Mouse (Mus musculus): ENCODE measurements around the gene Nms. TPM values are rescaled to one million over a fixed set of nuclear protein-coding genes. Genes with fewer than 3 reads are reported as not detected.

The Nms gene
- total and polyA plus RNA-seq, 3 experiments: not detected

DNA sequence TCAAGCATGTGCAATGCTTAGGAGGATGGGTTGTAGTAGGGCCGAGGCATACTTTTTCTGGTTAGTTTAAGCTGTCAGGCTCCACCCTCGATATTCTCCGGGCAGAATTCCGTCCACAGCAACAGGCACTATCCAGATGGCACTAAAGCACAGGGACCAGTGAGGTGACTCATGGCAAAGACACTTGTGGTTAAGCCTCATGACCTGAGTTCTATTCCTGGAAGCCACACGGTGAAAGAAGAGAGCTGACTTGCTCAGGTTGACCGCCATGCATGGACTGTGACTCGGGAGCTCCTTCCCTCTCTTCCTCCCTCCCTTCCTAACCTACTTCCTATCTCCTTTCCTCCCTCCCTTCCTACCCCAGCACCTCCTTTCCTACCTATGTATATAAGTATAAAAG lies 41.0 kb downstream of the Nms start (continued):
- TF ChIP-seq JUN (IDR thresholded peaks at IDR 0.05; ENCODE audit: insufficient read depth, low read depth, low read length) (no peak), MYC (IDR thresholded peaks at IDR 0.05; ENCODE audit: low read depth, low read length) (no peak), IRF4 (IDR thresholded peaks at IDR 0.05; ENCODE audit: low read depth, low read length) (no peak), USF1 (IDR thresholded peaks at IDR 0.05; ENCODE audit: low read depth, low read length) (no peak), GABPA (IDR thresholded peaks at IDR 0.05; ENCODE audit: insufficient replicate concordance, low read depth, low read length) (no peak), EP300 (IDR thresholded peaks at IDR 0.05; ENCODE audit: low read length) (peak; percentile 45; the same call in 1 of the 2 replicates), CHD1 (IDR thresholded peaks at IDR 0.05; ENCODE audit: low read depth, low read length) (no peak)

DNA sequence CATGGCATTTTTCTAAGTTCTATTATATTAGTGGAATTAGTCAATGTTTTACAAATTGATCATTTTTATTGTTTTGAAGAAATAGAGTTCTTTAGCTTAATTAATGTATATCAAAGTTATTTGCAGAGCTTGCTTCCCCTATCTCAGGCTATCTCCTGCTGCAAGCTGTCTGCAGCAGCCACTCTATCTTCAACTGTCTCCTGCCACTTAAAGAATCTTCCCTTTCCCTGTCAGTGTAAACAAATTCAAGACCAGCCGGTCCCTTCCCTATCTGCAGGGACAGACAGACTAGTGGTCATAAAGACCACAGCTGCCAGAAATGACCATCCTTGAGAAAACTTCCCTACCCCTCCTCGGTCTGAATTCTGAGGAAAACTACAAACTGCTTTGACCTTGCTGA lies 44.9 kb downstream of the Nms start:
- Histone ChIP-seq H3K4me3 (replicated peaks in 1 of 3; ENCODE audit: low read depth in 2 of 3, low read length in 2 of 3, poor library complexity in 1 of 3) (no peak overlapping the region), H3K4me2 (ENCODE audit: insufficient read depth, low read depth, poor library complexity, severe bottlenecking) (no peak overlapping the region), H3K27ac (ENCODE audit: insufficient read depth, low read depth) (no peak overlapping the region), H3K27me3 (replicated peaks) (no peaks in the 10 kb centered on the region), H3K4me1 (ENCODE audit: control insufficient read depth in 1 of 2, insufficient read depth in 2 of 2) (peaks cover 6 to 19% of the 10 kb centered on the region in 2 experiments), H3K9me3 (replicated peaks; ENCODE audit: low read length) (peaks cover 3% of the 10 kb centered on the region), H3K36me3 (replicated peaks in 1 of 2; ENCODE audit: control insufficient read depth in 1 of 2, insufficient read depth in 1 of 2, low read length in 1 of 2) (no peaks in the 10 kb centered on the region), H3K79me2 (replicated peaks; ENCODE audit: control insufficient read depth, extremely low read depth, insufficient read depth, poor library complexity, severe bottlenecking) (peaks cover 7% of the 10 kb centered on the region), H3K9ac (ENCODE audit: insufficient read depth, low read depth) (no peak overlapping the region)
- no peak for DNase-seq (ENCODE audit: extremely low read depth)
- TF ChIP-seq ELF1 (IDR thresholded peaks at IDR 0.05; ENCODE audit: low read depth, low read length) (no peak), TCF12 (IDR thresholded peaks at IDR 0.05; ENCODE audit: low read depth, low read length) (no peak), SIN3A (IDR thresholded peaks at IDR 0.05; ENCODE audit: low read length) (no peak)
- in situ Hi-C loops (cut with MboI; ENCODE audit: low pct_ligation_motif_present, low pct_unique_long_range_greater_than_20kb, low sequenced_read_pairs): no loop called here
- dilution Hi-C loops (cut with MboI; ENCODE audit: extremely low pct_ligation_motif_present, extremely low pct_unique_long_range_greater_than_20kb, low sequenced_read_pairs): no loop called here

DNA sequence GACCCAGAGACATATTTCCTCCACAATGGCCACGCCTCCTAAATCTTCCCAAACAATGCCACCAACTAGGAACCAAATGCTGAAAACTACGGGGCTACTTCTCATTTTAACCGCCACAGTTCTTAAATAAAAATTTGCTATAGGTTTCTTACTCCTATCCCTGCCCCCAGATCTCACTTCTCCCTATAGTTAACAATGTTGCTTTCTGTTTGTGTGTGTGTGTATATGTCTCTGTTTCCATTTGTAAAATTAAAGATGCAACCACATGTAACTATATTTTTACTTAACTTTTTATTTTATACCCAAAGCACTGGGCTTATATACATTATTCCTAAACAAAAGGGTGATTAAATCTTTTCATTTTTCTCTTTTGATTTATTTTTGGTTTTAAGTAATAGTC lies 46.4 kb downstream of the Nms start, which contains the start of gene Pdcl3:
Gene Pdcl3, plus strand, starts transcription at position 301 of the 400 bp plus-strand sequence.
- Histone ChIP-seq H3K27ac (ENCODE audit: insufficient read depth, low read depth) (no peak within 1 kb of the TSS), H3K9me3 (replicated peaks; ENCODE audit: low read length) (peaks cover 3% of the 10 kb centered on the region), H3K79me2 (replicated peaks; ENCODE audit: control insufficient read depth, extremely low read depth, insufficient read depth, poor library complexity, severe bottlenecking) (peaks cover 7% of the 10 kb centered on the region), H3K4me1 (ENCODE audit: control insufficient read depth in 1 of 2, insufficient read depth in 2 of 2) (peaks cover 2 to 17% of the 10 kb centered on the region in 2 experiments; a peak in 3 of 4 replicates), H3K36me3 (replicated peaks in 1 of 2; ENCODE audit: control insufficient read depth in 1 of 2, insufficient read depth in 1 of 2, low read length in 1 of 2) (peaks cover 0 to 4% of the 10 kb centered on the region in 2 experiments), H3K4me2 (ENCODE audit: insufficient read depth, low read depth, poor library complexity, severe bottlenecking) (no peak within 1 kb of the TSS), H3K9ac (ENCODE audit: insufficient read depth, low read depth) (no peak within 1 kb of the TSS), H3K27me3 (replicated peaks) (no peaks in the 10 kb centered on the region), H3K4me3 (replicated peaks in 1 of 3; ENCODE audit: low read depth in 2 of 3, low read length in 2 of 3, poor library complexity in 1 of 3) (no peak within 1 kb of the TSS)
- TF ChIP-seq ZMIZ1 (IDR thresholded peaks at IDR 0.05; ENCODE audit: low read depth, low read length): no peak
- no peak for TF ChIP-seq E2F4 (IDR thresholded peaks at IDR 0.05; ENCODE audit: insufficient replicate concordance, low read depth, low read length)
- TF ChIP-seq ZNF384 (IDR thresholded peaks at IDR 0.05; ENCODE audit: low read depth, low read length): no peak
- in situ Hi-C loops (cut with MboI; ENCODE audit: low pct_ligation_motif_present, low pct_unique_long_range_greater_than_20kb, low sequenced_read_pairs) (no loop called here), dilution Hi-C loops (cut with MboI; ENCODE audit: extremely low pct_ligation_motif_present, extremely low pct_unique_long_range_greater_than_20kb, low sequenced_read_pairs) (no loop called here)
- no peak for DNase-seq (ENCODE audit: extremely low read depth)

Measured in CH12.LX (cell line).